Mouse (Mus musculus) hindbrain, postnatal 0 days (tissue): ENCODE data around the gene Rasa2. TPM values are rescaled to one million over a fixed set of nuclear protein-coding genes. Genes with fewer than 3 reads are reported as not detected.

Experiments used
- ATAC-seq: fragments of 200-750 bp; cut with Nextera tagmentation; 2 replicates; pipeline ENCODE4 v1.8.0; 2017; ENCODE audit warnings: mild to moderate bottlenecking, moderate TSS enrichment, moderate library complexity
- DNase-seq: peaks from one replicate; pipeline ENCODE4 v3.0.0-alpha.2; 2015; ENCODE audit warnings: low spot score
- H3K27ac ChIP-seq: fragments of 300-500 bp; sonication (generic); 2 replicates; pipeline ENCODE4 v1.5.1; 2014; ENCODE audit warnings: mild to moderate bottlenecking
- H3K27me3 ChIP-seq: fragments of 300-500 bp; sonication (generic); 2 replicates; pipeline ENCODE4 v1.6.1; 2014; ENCODE audit warnings: low read length, mixed read lengths; ENCODE audit not compliant: insufficient read depth
- H3K36me3 ChIP-seq: fragments of 300-500 bp; sonication (generic); 2 replicates; pipeline ENCODE4 v1.6.1; 2014; ENCODE audit warnings: low read length, mixed read lengths; ENCODE audit not compliant: insufficient read depth
- H3K4me1 ChIP-seq: fragments of 300-500 bp; sonication (generic); 2 replicates; pipeline ENCODE4 v1.6.1; 2014; ENCODE audit warnings: antibody characterized with exemption, low read length, mixed read lengths; ENCODE audit not compliant: insufficient read depth
- H3K4me2 ChIP-seq: fragments of 300-500 bp; sonication (generic); 2 replicates; pipeline ENCODE4 v1.6.1; 2014; ENCODE audit warnings: low read depth, mild to moderate bottlenecking, low read length, moderate library complexity, mixed read lengths
- H3K4me3 ChIP-seq: fragments of 300-500 bp; sonication (generic); 2 replicates; pipeline ENCODE4 v1.5.1; 2014; ENCODE audit warnings: low read length
- H3K9ac ChIP-seq: fragments of 300-500 bp; sonication (generic); replicated peaks from 2 replicates; pipeline ENCODE4 v1.6.1; 2014; ENCODE audit warnings: mild to moderate bottlenecking, low read length, moderate library complexity, mixed read lengths
- H3K9me3 ChIP-seq: fragments of 300-500 bp; sonication (generic); 2 replicates; pipeline ENCODE4 v1.6.1; 2016; ENCODE audit warnings: low read length, mixed read lengths
- CTCF ChIP-seq: IDR thresholded peaks from 2 replicates; pipeline ENCODE4 v1.5.1; 2016; ENCODE audit warnings: antibody characterized with exemption, control low read depth, low read depth
- WGBS: fragments of 180-500 bp; shearing (Covaris S2); extraction: QIAGEN DNeasy Blood & Tissue Kit; methylation state at CpG from one replicate; pipeline ENCODE4 v1.1.7; 2014; 5-methylcytosine and 5-hydroxymethylcytosine counted together
- polyA plus RNA-seq: library from polyadenylated mRNA; unstranded; fragments of >200 nt; fragmentation: Nextera tagmentation; extraction: Ambion mirVana; gene quantifications from 2 replicates; pipeline ENCODE4 v1.2.1, GENCODE M21; 2015
- total RNA-seq: library from RNA; depleted of rRNA; stranded (reverse); fragments of >200 nt; gene quantifications from 2 replicates; pipeline ENCODE4 v1.2.3, GENCODE M21; 2014

Rasa2 gene
- total and polyA plus RNA-seq, 2 experiments from 2014 or later, result 12.0 to 12.9 TPM

DNA sequence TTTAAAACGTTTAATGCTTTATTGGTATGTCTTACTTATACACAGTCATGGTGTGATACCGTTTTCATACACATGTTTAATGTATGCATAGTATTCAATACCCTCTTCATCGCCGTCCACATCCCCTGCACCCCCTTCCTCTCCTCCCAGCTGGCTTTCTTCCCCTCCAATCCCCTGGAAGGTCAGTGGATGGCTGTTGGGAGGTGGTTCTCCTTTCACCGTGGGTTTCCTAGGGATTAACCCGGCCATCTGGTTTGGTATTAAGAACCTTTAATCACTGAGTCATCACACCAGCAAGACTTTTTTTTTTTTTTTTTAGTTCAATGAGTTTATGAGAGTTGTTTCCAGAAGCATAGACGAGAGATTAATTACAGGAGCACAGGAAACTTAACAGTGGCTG lies 1.3 kb upstream of the Rasa2 start:
- no peak overlapping the region for H3K27ac ChIP-seq
- DNase-seq, result peak; percentile 12
- no peaks in the 10 kb centered on the region for H3K27me3 ChIP-seq
- H3K4me1 ChIP-seq, result no peaks in the 10 kb centered on the region; the same call in 1 of the 2 replicates
- no peak overlapping the region for H3K4me2 ChIP-seq
- 49% methylated on average over 7 of the region's 7 CpGs for WGBS
- no peak for ATAC-seq
- H3K9me3 ChIP-seq, result no peaks in the 10 kb centered on the region
- H3K9ac ChIP-seq, result no peak overlapping the region
- TF ChIP-seq CTCF, result no peak
- H3K36me3 ChIP-seq, result no peaks in the 10 kb centered on the region
- H3K4me3 ChIP-seq, result no peak overlapping the region

DNA sequence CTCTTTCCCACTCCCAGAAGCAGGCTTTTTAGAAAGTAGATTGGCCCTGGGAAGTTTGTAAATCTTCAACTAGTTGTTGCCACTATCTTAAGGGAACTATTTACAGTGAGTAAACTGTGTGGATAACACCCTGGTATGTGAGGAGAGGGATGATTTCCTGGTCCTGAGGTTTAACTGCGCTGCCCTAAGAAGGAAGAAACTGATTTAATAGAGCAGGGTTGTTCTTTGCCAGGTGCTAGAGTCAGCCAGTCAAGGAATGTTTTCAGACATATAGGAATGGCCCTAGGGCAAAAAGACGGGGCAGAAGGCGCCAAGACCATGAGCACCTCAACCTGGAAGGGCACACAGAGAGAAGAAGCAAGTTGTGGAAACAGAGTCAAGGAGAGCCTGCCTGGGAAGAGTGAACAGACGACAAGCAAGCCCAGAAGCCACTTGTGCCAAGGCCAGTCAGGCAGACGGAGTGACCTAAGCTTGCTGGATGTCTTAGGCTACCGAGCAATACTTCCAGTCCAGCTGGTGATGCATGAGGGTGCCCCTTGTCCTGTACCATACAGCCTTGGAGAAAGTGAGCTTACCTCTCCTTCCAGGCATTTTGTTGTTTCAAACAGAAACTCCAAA lies 765 bp upstream of the Rasa2 start:
- H3K9ac ChIP-seq, result no peak overlapping the region
- no peak overlapping the region for H3K27ac ChIP-seq
- no peaks in the 10 kb centered on the region for H3K36me3 ChIP-seq
- no peak for DNase-seq
- no peak overlapping the region; the same call in 1 of the 2 replicates for H3K4me3 ChIP-seq
- H3K9me3 ChIP-seq, result no peaks in the 10 kb centered on the region
- peak overlapping the region; percentile 71; the same call in 1 of the 2 replicates for H3K4me2 ChIP-seq
- 68% methylated on average over 6 of the region's 6 CpGs for WGBS
- no peak for ATAC-seq
- no peak for TF ChIP-seq CTCF
- no peaks in the 10 kb centered on the region for H3K27me3 ChIP-seq
- no peaks in the 10 kb centered on the region; the same call in 1 of the 2 replicates for H3K4me1 ChIP-seq

DNA sequence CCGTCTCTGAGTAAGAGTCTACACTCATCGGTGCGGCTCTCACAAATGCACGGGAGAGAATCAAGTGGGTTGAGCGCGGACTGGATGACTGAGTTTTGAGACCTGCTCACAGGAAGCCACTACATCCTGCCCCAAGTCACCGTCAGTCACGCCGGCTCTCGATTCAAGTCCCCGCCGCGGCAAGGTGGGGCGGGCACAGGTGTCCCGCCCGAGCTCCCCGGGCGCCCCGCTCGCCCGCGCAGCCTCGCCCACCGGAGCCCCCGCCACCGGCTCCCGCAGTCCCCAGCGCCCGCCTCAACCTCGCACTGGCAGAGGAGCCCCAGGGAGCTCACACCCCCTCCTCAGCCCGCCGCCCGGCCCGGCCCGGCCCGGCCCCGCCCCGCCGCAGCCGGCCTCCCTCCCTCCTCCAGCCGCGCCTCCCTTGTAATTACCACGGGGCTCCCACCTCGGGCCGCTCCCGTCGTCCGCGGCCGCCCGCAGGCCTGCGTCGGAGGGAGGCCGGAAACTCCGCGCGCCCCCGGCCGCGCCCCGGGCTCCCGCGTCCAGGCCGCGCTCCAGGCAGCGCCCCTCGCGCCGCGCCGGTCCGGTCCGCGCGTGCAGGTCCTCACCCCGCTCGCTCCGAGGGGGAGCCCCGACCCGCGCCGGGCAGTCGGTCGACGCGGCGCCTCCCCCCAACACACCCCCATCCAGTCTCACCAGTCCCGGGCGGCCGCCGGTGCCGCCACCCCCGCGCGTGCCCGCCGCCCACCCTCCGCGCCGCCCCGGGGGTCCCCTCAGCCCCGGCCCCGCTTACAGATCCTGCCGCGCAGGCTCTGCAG lies 637 bp downstream of the Rasa2 start:
- Histone ChIP-seq H3K9me3 (no peaks in the 10 kb centered on the region), H3K27ac (peak overlapping the region; percentile 92), H3K27me3 (no peaks in the 10 kb centered on the region), H3K4me3 (peak overlapping the region; percentile 84), H3K4me2 (peak overlapping the region; percentile 71), H3K4me1 (no peaks in the 10 kb centered on the region; the same call in 1 of the 2 replicates), H3K36me3 (no peaks in the 10 kb centered on the region), H3K9ac (peak overlapping the region; percentile 96)
- ATAC-seq (peak; percentile 81), DNase-seq (peak; percentile 70)
- TF ChIP-seq CTCF, result no peak
- 1% methylated on average over 62 of the region's 105 CpGs for WGBS

DNA sequence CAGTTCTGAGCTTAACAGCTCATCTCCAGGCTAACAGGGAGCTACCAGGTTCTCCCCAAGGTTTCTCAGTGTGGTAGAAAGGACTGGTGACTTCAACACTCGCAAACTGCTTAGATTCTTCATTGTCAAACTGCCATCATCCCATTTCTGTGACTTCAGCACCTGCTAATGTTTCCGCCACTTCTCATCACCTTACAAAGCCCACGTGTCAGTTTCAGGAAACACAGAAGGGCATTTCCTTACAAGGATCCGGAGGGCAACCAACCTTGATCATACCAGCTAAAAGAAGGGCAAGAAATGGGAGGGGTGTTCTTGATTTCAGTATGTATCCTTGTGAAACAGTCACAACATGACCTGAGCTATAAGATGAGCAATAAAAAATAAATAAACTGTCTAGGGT lies 2.3 kb downstream of the Rasa2 start:
- no peak overlapping the region for H3K9ac ChIP-seq
- H3K4me1 ChIP-seq, result no peaks in the 10 kb centered on the region; the same call in 1 of the 2 replicates
- H3K27ac ChIP-seq, result no peak overlapping the region
- no peak overlapping the region for H3K4me2 ChIP-seq
- H3K9me3 ChIP-seq, result no peaks in the 10 kb centered on the region
- no peak for DNase-seq
- no peaks in the 10 kb centered on the region for H3K36me3 ChIP-seq
- no peak for ATAC-seq
- no peak overlapping the region for H3K4me3 ChIP-seq
- no peaks in the 10 kb centered on the region for H3K27me3 ChIP-seq
- no peak for TF ChIP-seq CTCF
- WGBS, result 71% methylated on average over 4 of the region's 4 CpGs

DNA sequence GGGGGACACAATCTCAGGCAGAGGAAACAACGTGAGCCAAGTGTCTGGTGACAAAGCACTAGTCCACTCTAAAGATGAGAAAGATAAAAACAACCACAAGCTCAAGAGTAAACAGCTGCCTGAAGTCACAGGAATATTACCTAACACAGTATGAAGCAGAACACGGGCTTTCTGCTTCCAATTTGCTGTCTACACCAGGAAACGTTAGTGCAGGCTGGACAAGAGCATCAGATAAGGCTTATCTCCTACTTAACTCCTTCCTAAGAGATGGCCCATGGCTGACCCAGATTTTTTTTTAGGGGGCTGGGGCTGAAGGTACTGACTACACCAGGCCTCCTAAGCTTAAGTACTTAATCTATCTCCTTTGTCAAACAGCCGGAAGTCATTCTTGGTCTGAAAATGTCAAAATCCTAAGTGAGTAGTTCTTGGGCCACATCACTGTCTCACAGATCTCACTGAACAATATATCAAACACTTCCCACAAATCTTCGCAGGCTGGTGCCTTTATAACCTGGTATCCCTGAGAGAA lies 3.8 kb downstream of the Rasa2 start:
- DNase-seq, result no peak
- H3K27ac ChIP-seq, result no peak overlapping the region
- no peaks in the 10 kb centered on the region for H3K36me3 ChIP-seq
- no peaks in the 10 kb centered on the region for H3K9me3 ChIP-seq
- TF ChIP-seq CTCF, result no peak
- WGBS, result 54% methylated on average over 5 of the region's 5 CpGs
- no peak overlapping the region for H3K4me2 ChIP-seq
- no peaks in the 10 kb centered on the region for H3K27me3 ChIP-seq
- H3K4me3 ChIP-seq, result no peak overlapping the region
- H3K9ac ChIP-seq, result no peak overlapping the region
- ATAC-seq, result no peak
- no peaks in the 10 kb centered on the region; the same call in 1 of the 2 replicates for H3K4me1 ChIP-seq

DNA sequence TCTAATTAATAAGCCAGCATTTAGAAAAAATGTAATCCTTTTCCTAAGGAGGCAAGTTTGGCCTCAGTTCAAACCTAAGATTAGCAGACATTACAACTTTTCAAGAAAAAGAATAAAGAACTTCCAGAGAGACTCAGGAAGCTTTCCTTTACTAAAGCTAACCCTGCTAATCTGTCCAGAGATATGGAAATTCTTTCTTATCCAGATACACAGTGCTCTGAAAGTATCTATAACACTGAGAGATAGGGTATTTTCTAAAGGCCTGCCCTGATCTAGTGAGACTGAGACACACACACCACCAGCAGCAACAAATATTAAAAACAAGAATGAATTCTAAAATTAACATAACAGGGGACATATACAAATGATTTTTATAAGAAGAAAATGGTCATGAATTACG lies 4.4 kb downstream of the Rasa2 start:
- H3K9me3 ChIP-seq, result no peaks in the 10 kb centered on the region
- no peak for ATAC-seq
- H3K4me3 ChIP-seq, result no peak overlapping the region
- no peak overlapping the region for H3K9ac ChIP-seq
- 80% methylated on average over 1 of the region's 1 CpGs for WGBS
- H3K36me3 ChIP-seq, result no peaks in the 10 kb centered on the region
- no peak for TF ChIP-seq CTCF
- no peak overlapping the region for H3K27ac ChIP-seq
- H3K4me1 ChIP-seq, result no peaks in the 10 kb centered on the region; the same call in 1 of the 2 replicates
- H3K27me3 ChIP-seq, result no peaks in the 10 kb centered on the region
- no peak overlapping the region for H3K4me2 ChIP-seq
- no peak for DNase-seq
